Mouse (Mus musculus) heart, adult 8-10 months (tissue): ENCODE results near the gene Xpr1. TPM values are rescaled to one million over a fixed set of nuclear protein-coding genes. Genes with fewer than 3 reads are reported as not detected.

Experiments
- DNase-seq: peaks from one replicate; pipeline ENCODE4 v3.0.0; 2022; ENCODE audit warnings: low spot score
- total RNA-seq, 4 experiments: library from RNA; stranded (reverse); gene quantifications; 2 replicates each; pipeline ENCODE4 v1.2.4; 2022

Xpr1 gene
- total RNA-seq, 4 experiments from 2014 or later, result 32.9 to 35.5 (median 34.1) TPM

- DNase-seq, result no peak
Observed at GRCm38 (mm10) chr1:155407697-155408576, 9.3 kb downstream of the Xpr1 start.

- no peak for DNase-seq
Observed at GRCm38 (mm10) chr1:155400056-155400455, 17.2 kb downstream of the Xpr1 start.

GRCm38 (mm10) chr1:155394829-155395228 lies 22.4 kb downstream of the Xpr1 start:
- DNase-seq, result no peak

GRCm38 (mm10) chr1:155394021-155394420 lies 23.2 kb downstream of the Xpr1 start:
- no peak for DNase-seq

- DNase-seq, result no peak
Observed at GRCm38 (mm10) chr1:155392825-155393224, 24.4 kb downstream of the Xpr1 start.

GRCm38 (mm10) chr1:155391537-155391936 lies 25.7 kb downstream of the Xpr1 start:
- no peak for DNase-seq

GRCm38 (mm10) chr1:155388418-155388817 lies 28.8 kb downstream of the Xpr1 start:
- DNase-seq, result no peak

GRCm38 (mm10) chr1:155386551-155386950 lies 30.7 kb downstream of the Xpr1 start:
- DNase-seq, result no peak

- no peak for DNase-seq
Observed at GRCm38 (mm10) chr1:155383319-155384302, 33.6 kb downstream of the Xpr1 start.

- no peak for DNase-seq
Observed at GRCm38 (mm10) chr1:155381931-155382330, 35.3 kb downstream of the Xpr1 start.

GRCm38 (mm10) chr1:155379289-155379688 lies 37.9 kb downstream of the Xpr1 start:
- no peak for DNase-seq

- DNase-seq, result no peak
Observed at GRCm38 (mm10) chr1:155372821-155373220, 44.4 kb downstream of the Xpr1 start.

- no peak for DNase-seq
Observed at GRCm38 (mm10) chr1:155370075-155370658, 47.0 kb downstream of the Xpr1 start.

- DNase-seq, result no peak
Observed at GRCm38 (mm10) chr1:155366366-155366765, 50.8 kb downstream of the Xpr1 start.

GRCm38 (mm10) chr1:155361502-155362126 lies 55.6 kb downstream of the Xpr1 start:
- DNase-seq, result no peak

- DNase-seq, result no peak
Observed at GRCm38 (mm10) chr1:155353096-155353495, 64.1 kb downstream of the Xpr1 start.

- no peak for DNase-seq
Observed at GRCm38 (mm10) chr1:155351527-155351926, 65.7 kb downstream of the Xpr1 start.

GRCm38 (mm10) chr1:155348491-155348890 lies 68.7 kb downstream of the Xpr1 start:
- no peak for DNase-seq

GRCm38 (mm10) chr1:155347339-155347738 lies 69.9 kb downstream of the Xpr1 start:
- DNase-seq, result no peak

GRCm38 (mm10) chr1:155344019-155344418 lies 73.2 kb downstream of the Xpr1 start:
- DNase-seq, result no peak

- no peak for DNase-seq
Observed at GRCm38 (mm10) chr1:155339622-155340021, 77.6 kb downstream of the Xpr1 start.
